11 mouse cellular contexts compared by ENCODE assay signal in genomic region chr2:37767739-37768138, GRCm38 (mm10). TPM values are rescaled to one million over a fixed set of nuclear protein-coding genes. Genes with fewer than 3 reads are reported as not detected.
A peak's percentile ranks its signal among the peaks of the same experiment; 100 is the strongest.
DNase-seq lines count a peak whose midpoint lies in the region; ATAC-seq and TF ChIP-seq lines count a peak whose summit lies in the region.
"Had no signal": no experiment of that assay in that cellular context is flagged by ENCODE, and none has a peak within 500 bp of the region (broad histone marks: within the 10 kb centered on the region; RNA-seq: fewer than 3 reads in every experiment).

No protein-coding gene starts in this region.

- DNase-seq in hindbrain, embryonic 10.5 days (ENCODE audit: low spot score): no peak
- DNase-seq in midbrain, embryonic 14.5 days: no peak
- DNase-seq in embryonic facial prominence, embryonic 14.5 days (ENCODE audit: low spot score): no peak
- no peak for DNase-seq in adrenal gland, postnatal 10 days
- DNase-seq: cerebellum, adult 9-11 months had no signal

- H3K4me3 ChIP-seq in hindbrain, embryonic 10.5 days: no peak overlapping the region
- H3K4me3 ChIP-seq in hindbrain, embryonic 16.5 days (ENCODE audit: low read length): no peak overlapping the region
- no peak overlapping the region for H3K4me3 ChIP-seq in midbrain, embryonic 12.5 days
- H3K4me3 ChIP-seq in midbrain, embryonic 14.5 days (replicated peaks; ENCODE audit: low read depth, low read length): no peak overlapping the region
- H3K4me3 ChIP-seq in embryonic facial prominence, embryonic 14.5 days (ENCODE audit: low read depth, low read length): no peak overlapping the region
- H3K4me3 ChIP-seq in olfactory bulb, adult 2 months (ENCODE audit: insufficient read depth, low read depth, low read length): no peak overlapping the region
- H3K4me3 ChIP-seq: liver, embryonic 15.5 days; neural tube, embryonic 15.5 days had no signal

- H3K4me2 ChIP-seq in hindbrain, embryonic 16.5 days (ENCODE audit: low read length): no peak overlapping the region
- H3K4me2 ChIP-seq in midbrain, embryonic 12.5 days (replicated peaks): no peak overlapping the region
- H3K4me2 ChIP-seq in midbrain, embryonic 14.5 days (ENCODE audit: low read length): no peak overlapping the region
- H3K4me2 ChIP-seq in embryonic facial prominence, embryonic 14.5 days (ENCODE audit: low read depth, low read length): no peak overlapping the region
- H3K4me2 ChIP-seq: liver, embryonic 15.5 days; neural tube, embryonic 15.5 days had no signal

- ATAC-seq in hindbrain, embryonic 16.5 days: no peak
- no peak for ATAC-seq in midbrain, embryonic 12.5 days (ENCODE audit: low FRiP score, low read depth)
- ATAC-seq in midbrain, embryonic 14.5 days (ENCODE audit: low FRiP score, low TSS enrichment): no peak
- no peak for ATAC-seq in embryonic facial prominence, embryonic 14.5 days (ENCODE audit: low read depth)

- WGBS in hindbrain, embryonic 10.5 days: 39% methylated on average over 3 of the region's 3 CpGs
- 48% methylated on average over 3 of the region's 3 CpGs for WGBS in hindbrain, embryonic 16.5 days
- WGBS in midbrain, embryonic 12.5 days: 51% methylated on average over 3 of the region's 3 CpGs
- 55% methylated on average over 3 of the region's 3 CpGs for WGBS in midbrain, embryonic 14.5 days
- WGBS in embryonic facial prominence, embryonic 14.5 days: 65% methylated on average over 3 of the region's 3 CpGs
- 89% methylated on average over 3 of the region's 3 CpGs for WGBS in olfactory bulb, adult 2 months

- peak overlapping the region; percentile 47 for H3K27ac ChIP-seq in hindbrain, embryonic 10.5 days
- no peak overlapping the region for H3K27ac ChIP-seq in hindbrain, embryonic 16.5 days (ENCODE audit: low read depth, low read length)
- H3K27ac ChIP-seq in midbrain, embryonic 12.5 days (replicated peaks): peak overlapping the region; percentile 54; the same call in 1 of the 2 replicates
- H3K27ac ChIP-seq in midbrain, embryonic 14.5 days (replicated peaks; ENCODE audit: low read depth, low read length): no peak overlapping the region
- H3K27ac ChIP-seq in embryonic facial prominence, embryonic 14.5 days (replicated peaks; ENCODE audit: low read depth, low read length): 0 out of 2 replicates have a peak overlapping the region, but pooled peaks have one; percentile 8
- peak overlapping the region; percentile 50; the same call in 1 of the 2 replicates for H3K27ac ChIP-seq in olfactory bulb, adult 2 months (ENCODE audit: insufficient read depth, low read depth, low read length)
- H3K27ac ChIP-seq: liver, embryonic 15.5 days had no signal

- no peaks in the 10 kb centered on the region for H3K9me3 ChIP-seq in hindbrain, embryonic 10.5 days
- H3K9me3 ChIP-seq in hindbrain, embryonic 16.5 days (ENCODE audit: control insufficient read depth, low read length): no peaks in the 10 kb centered on the region
- H3K9me3 ChIP-seq in midbrain, embryonic 12.5 days: no peaks in the 10 kb centered on the region
- H3K9me3 ChIP-seq in midbrain, embryonic 14.5 days (ENCODE audit: control insufficient read depth, low read length): no peaks in the 10 kb centered on the region
- H3K9me3 ChIP-seq in embryonic facial prominence, embryonic 14.5 days (ENCODE audit: control insufficient read depth, low read length): no peaks in the 10 kb centered on the region
- H3K9me3 ChIP-seq: liver, embryonic 15.5 days; neural tube, embryonic 15.5 days had no signal

- H3K36me3 ChIP-seq in hindbrain, embryonic 10.5 days: no peaks in the 10 kb centered on the region
- no peaks in the 10 kb centered on the region for H3K36me3 ChIP-seq in hindbrain, embryonic 16.5 days (ENCODE audit: control insufficient read depth, insufficient read depth, low read length)
- H3K36me3 ChIP-seq in midbrain, embryonic 12.5 days: no peaks in the 10 kb centered on the region
- no peaks in the 10 kb centered on the region for H3K36me3 ChIP-seq in midbrain, embryonic 14.5 days (ENCODE audit: control insufficient read depth, insufficient read depth, low read length)
- no peaks in the 10 kb centered on the region for H3K36me3 ChIP-seq in embryonic facial prominence, embryonic 14.5 days (ENCODE audit: control insufficient read depth, insufficient read depth, low read length)
- H3K36me3 ChIP-seq: liver, embryonic 15.5 days; neural tube, embryonic 15.5 days had no signal

- no peak for TF ChIP-seq POLR2A in olfactory bulb, adult 2 months (IDR thresholded peaks at IDR 0.05; ENCODE audit: insufficient read depth, low read depth, low read length)

- H3K9ac ChIP-seq in hindbrain, embryonic 16.5 days (ENCODE audit: low read depth, low read length): no peak overlapping the region
- H3K9ac ChIP-seq in midbrain, embryonic 12.5 days (replicated peaks): no peak overlapping the region
- H3K9ac ChIP-seq in midbrain, embryonic 14.5 days (replicated peaks; ENCODE audit: low read length): no peak overlapping the region
- no peak overlapping the region for H3K9ac ChIP-seq in embryonic facial prominence, embryonic 14.5 days (ENCODE audit: low read depth, low read length)
- H3K9ac ChIP-seq: liver, embryonic 15.5 days; neural tube, embryonic 15.5 days had no signal

- H3K27me3 ChIP-seq in hindbrain, embryonic 10.5 days (ENCODE audit: insufficient read depth, poor library complexity, severe bottlenecking): peaks cover 50% of the 10 kb centered on the region
- H3K27me3 ChIP-seq in hindbrain, embryonic 16.5 days (replicated peaks; ENCODE audit: control insufficient read depth, insufficient read depth, low read length): no peaks in the 10 kb centered on the region
- peaks cover 48% of the 10 kb centered on the region for H3K27me3 ChIP-seq in midbrain, embryonic 12.5 days
- H3K27me3 ChIP-seq in midbrain, embryonic 14.5 days (ENCODE audit: control insufficient read depth, insufficient read depth, low read length): no peaks in the 10 kb centered on the region
- no peaks in the 10 kb centered on the region for H3K27me3 ChIP-seq in embryonic facial prominence, embryonic 14.5 days (replicated peaks; ENCODE audit: control insufficient read depth, insufficient read depth, low read length)
- H3K27me3 ChIP-seq: neural tube, embryonic 15.5 days had no signal

- TF ChIP-seq CTCF in olfactory bulb, adult 2 months (IDR thresholded peaks at IDR 0.05; ENCODE audit: insufficient read depth, low read depth, low read length): no peak

- H3K4me1 ChIP-seq in hindbrain, embryonic 10.5 days (replicated peaks): peaks cover 68% of the 10 kb centered on the region
- H3K4me1 ChIP-seq in hindbrain, embryonic 16.5 days (ENCODE audit: control insufficient read depth, insufficient read depth, low read depth, low read length): peaks cover 33% of the 10 kb centered on the region
- peaks cover 59% of the 10 kb centered on the region for H3K4me1 ChIP-seq in midbrain, embryonic 12.5 days
- H3K4me1 ChIP-seq in midbrain, embryonic 14.5 days (ENCODE audit: control insufficient read depth, insufficient read depth, low read length): peaks cover 48% of the 10 kb centered on the region
- peaks cover 50% of the 10 kb centered on the region for H3K4me1 ChIP-seq in embryonic facial prominence, embryonic 14.5 days (ENCODE audit: control insufficient read depth, insufficient read depth, low read length)
- peaks cover 61% of the 10 kb centered on the region for H3K4me1 ChIP-seq in olfactory bulb, adult 2 months (ENCODE audit: control insufficient read depth, insufficient read depth, low read length)

RNA-seq across cellular contexts. Expression of gene Crb2, which starts 8.3 kb away (rescaled TPM):
- polyA plus RNA-seq in hindbrain, embryonic 10.5 days (2016; fragmentation: Nextera tagmentation; extraction: Ambion mirVana): 19.5 and 20.5 TPM in 2 replicates
- polyA plus RNA-seq in hindbrain, embryonic 16.5 days (2015; fragmentation: Nextera tagmentation; extraction: Ambion mirVana): 3.7 and 4.5 TPM in 2 replicates
- 21.8 and 24.2 TPM in 2 replicates for polyA plus RNA-seq in midbrain, embryonic 12.5 days (2016; fragmentation: Nextera tagmentation; extraction: Ambion mirVana)
- 3.5 and 5.8 TPM in 2 replicates for polyA plus RNA-seq in midbrain, embryonic 14.5 days (2014; fragmentation: Nextera tagmentation; extraction: Ambion mirVana)
- polyA plus RNA-seq in embryonic facial prominence, embryonic 14.5 days (2014; fragmentation: Nextera tagmentation; extraction: Ambion mirVana): 0.18 and 0.28 TPM in 2 replicates
- polyA plus RNA-seq in olfactory bulb, adult 2 months (2012; ENCODE audit: insufficient read depth, insufficient read length, low replicate concordance, missing spikeins): not detected in 2 replicates
- under 1 TPM; 0.66 to 0.76 TPM for total RNA-seq in adrenal gland, postnatal 10 days (2021)
- total RNA-seq: granulocyte monocyte progenitor cell, adult 5-6 weeks had no signal

Comparison
In these comparisons a context has a peak if more than half of its experiments do, and no peak if none do; other contexts are left out.
1. H3K27ac ChIP-seq: peak in hindbrain, embryonic 10.5 days (single experiment), midbrain, embryonic 12.5 days (single experiment), embryonic facial prominence, embryonic 14.5 days (single experiment) and olfactory bulb, adult 2 months (single experiment); none in hindbrain, embryonic 16.5 days (single experiment) and midbrain, embryonic 14.5 days (single experiment).